Mouse (Mus musculus) midbrain, embryonic 14.5 days (tissue): ENCODE measurements around the gene Tmem132c. TPM values are rescaled to one million over a fixed set of nuclear protein-coding genes. Genes with fewer than 3 reads are reported as not detected.
A peak's percentile ranks its signal among the peaks of the same experiment; 100 is the strongest.

ENCODE experiments used
- ATAC-seq: fragments of 200-750 bp; cut with Nextera tagmentation; 2 replicates; pipeline ENCODE4 v1.8.0; 2017; ENCODE audit warnings: moderate number of reproducible peaks, moderate library complexity; ENCODE audit not compliant: low FRiP score, low TSS enrichment
- DNase-seq: peaks from one replicate; pipeline ENCODE4 v3.0.0-alpha.2; 2015
- H3K27ac ChIP-seq: fragments of 300-500 bp; sonication (generic); replicated peaks from 2 replicates; pipeline ENCODE4 v1.5.1; 2014; ENCODE audit warnings: mild to moderate bottlenecking, low read depth, low read length, moderate library complexity
- H3K27me3 ChIP-seq: fragments of 300-500 bp; sonication (generic); 2 replicates; pipeline ENCODE4 v1.6.1; 2014; ENCODE audit warnings: low read length, control low read depth, mixed read lengths; ENCODE audit not compliant: control insufficient read depth, insufficient read depth
- H3K36me3 ChIP-seq: fragments of 300-500 bp; sonication (generic); 2 replicates; pipeline ENCODE4 v1.6.1; 2014; ENCODE audit warnings: low read length, control low read depth; ENCODE audit not compliant: control insufficient read depth, insufficient read depth
- H3K4me1 ChIP-seq: fragments of 300-500 bp; sonication (generic); 2 replicates; pipeline ENCODE4 v1.6.1; 2014; ENCODE audit warnings: mild to moderate bottlenecking, antibody characterized with exemption, low read length, control low read depth; ENCODE audit not compliant: control insufficient read depth, insufficient read depth
- H3K4me2 ChIP-seq: fragments of 300-500 bp; sonication (generic); 2 replicates; pipeline ENCODE4 v1.6.1; 2014; ENCODE audit warnings: mild to moderate bottlenecking, low read length, moderate library complexity
- H3K4me3 ChIP-seq: fragments of 300-500 bp; sonication (generic); replicated peaks from 2 replicates; pipeline ENCODE4 v1.5.1; 2014; ENCODE audit warnings: low read depth, low read length
- H3K9ac ChIP-seq: fragments of 300-500 bp; sonication (generic); replicated peaks from 2 replicates; pipeline ENCODE4 v1.6.1; 2014; ENCODE audit warnings: mild to moderate bottlenecking, low read length, moderate library complexity
- H3K9me3 ChIP-seq: fragments of 300-500 bp; sonication (generic); 2 replicates; pipeline ENCODE4 v1.6.1; 2016; ENCODE audit warnings: low read length, control low read depth, mixed read lengths; ENCODE audit not compliant: control insufficient read depth
- WGBS: fragments of 180-500 bp; shearing (Covaris S2); extraction: QIAGEN DNeasy Blood & Tissue Kit; methylation state at CpG from one replicate; pipeline ENCODE4 v1.1.7; 2014; 5-methylcytosine and 5-hydroxymethylcytosine counted together
- polyA plus RNA-seq: library from polyadenylated mRNA; unstranded; fragments of >200 nt; fragmentation: Nextera tagmentation; extraction: Ambion mirVana; gene quantifications from 2 replicates; pipeline ENCODE4 v1.2.1, GENCODE M21; 2014

The Tmem132c gene
- polyA plus RNA-seq, 1 experiment from 2014 or later, result 16.2 TPM

DNA sequence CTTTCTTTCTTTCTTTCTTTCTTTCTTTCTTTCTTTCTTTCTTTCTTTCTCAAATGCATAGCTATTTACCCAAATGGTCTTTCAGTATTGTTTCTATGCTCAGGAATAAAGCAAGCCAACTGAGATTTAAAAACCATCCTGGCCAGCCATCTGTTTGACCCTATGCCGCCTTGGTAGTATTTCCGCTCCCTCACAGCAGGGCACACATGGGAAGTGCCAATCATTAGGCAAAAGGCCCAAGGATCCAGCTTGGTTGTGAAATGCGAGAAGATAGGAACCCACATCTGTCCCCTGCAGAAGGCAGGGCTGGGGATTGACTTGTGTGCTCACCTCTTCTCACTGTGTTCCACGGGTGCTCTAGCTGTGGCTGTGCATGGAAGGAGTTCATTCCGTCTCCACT lies 64.1 kb downstream of the Tmem132c start:
- no peaks in the 10 kb centered on the region for H3K36me3 ChIP-seq
- no peak for ATAC-seq
- no peak overlapping the region for H3K9ac ChIP-seq
- no peak overlapping the region for H3K4me3 ChIP-seq
- H3K9me3 ChIP-seq, result no peaks in the 10 kb centered on the region
- peaks cover 3% of the 10 kb centered on the region; the same call in 1 of the 2 replicates for H3K4me1 ChIP-seq
- 42% methylated on average over 5 of the region's 5 CpGs for WGBS
- no peaks in the 10 kb centered on the region for H3K27me3 ChIP-seq
- no peak for DNase-seq
- no peak overlapping the region for H3K4me2 ChIP-seq
- H3K27ac ChIP-seq, result no peak overlapping the region

DNA sequence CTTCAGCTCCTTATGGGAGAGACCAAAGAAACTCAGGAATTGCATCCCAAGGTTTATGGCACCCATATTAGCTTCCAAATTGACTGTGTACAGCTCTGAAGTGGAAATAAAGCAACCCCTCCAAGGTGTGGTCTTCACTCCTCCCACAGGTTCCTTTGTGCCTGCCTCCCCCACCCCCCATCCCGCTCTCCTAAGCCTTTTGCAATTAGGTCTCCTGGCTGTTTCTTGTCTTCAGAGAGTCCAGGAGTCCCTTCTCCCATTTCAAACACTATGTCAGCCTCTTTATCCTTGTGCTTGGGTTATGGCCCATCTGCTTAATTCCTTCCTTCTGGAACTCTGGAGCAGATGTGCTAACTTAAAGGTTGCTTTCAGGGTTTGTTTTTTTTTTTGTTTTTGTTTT lies 65.1 kb downstream of the Tmem132c start:
- no peaks in the 10 kb centered on the region for H3K27me3 ChIP-seq
- WGBS, result 40% methylated on average over 1 of the region's 1 CpGs
- H3K9me3 ChIP-seq, result no peaks in the 10 kb centered on the region
- no peak overlapping the region for H3K4me3 ChIP-seq
- H3K4me1 ChIP-seq, result no peaks in the 10 kb centered on the region
- DNase-seq (no peak), ATAC-seq (no peak)
- no peaks in the 10 kb centered on the region for H3K36me3 ChIP-seq
- no peak overlapping the region for H3K27ac ChIP-seq
- H3K4me2 ChIP-seq, result no peak overlapping the region
- H3K9ac ChIP-seq, result no peak overlapping the region

DNA sequence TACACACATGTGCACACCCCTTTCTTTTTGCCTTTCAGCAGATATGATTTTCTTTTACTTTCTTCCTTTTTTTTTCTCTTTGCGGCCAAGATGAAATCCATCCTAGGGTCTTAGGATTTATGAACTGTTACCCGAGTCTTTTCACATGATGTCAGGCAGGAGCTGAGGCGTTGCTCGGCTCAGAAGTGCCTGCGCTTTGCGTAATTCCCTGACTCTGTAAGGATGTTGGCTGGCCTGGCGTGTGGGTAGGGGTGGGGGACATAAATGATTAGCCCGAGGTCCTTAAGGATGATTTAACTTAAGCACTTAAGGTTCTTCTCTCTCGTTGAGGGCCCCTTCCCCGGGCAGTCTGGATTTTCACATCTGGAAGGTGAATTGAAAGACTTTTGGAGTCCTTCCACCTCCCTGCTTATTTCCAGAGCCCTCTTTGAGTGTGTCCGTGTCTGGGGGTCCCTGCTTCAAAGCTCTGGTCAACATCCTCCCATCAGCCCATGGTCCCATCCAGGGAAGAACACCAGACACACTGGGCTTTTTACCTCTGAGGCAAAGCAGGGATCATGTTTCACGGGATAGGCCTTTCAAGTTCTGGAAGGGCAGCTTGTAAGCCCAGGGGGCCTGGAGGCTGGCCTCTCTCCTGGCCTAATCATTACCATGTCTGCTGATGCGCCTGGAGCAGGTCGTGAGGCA lies 68.9 kb downstream of the Tmem132c start:
- ATAC-seq, result no peak
- Histone ChIP-seq H3K4me3 (no peak overlapping the region), H3K4me1 (no peaks in the 10 kb centered on the region), H3K4me2 (no peak overlapping the region), H3K36me3 (no peaks in the 10 kb centered on the region), H3K9me3 (no peaks in the 10 kb centered on the region), H3K27ac (no peak overlapping the region), H3K27me3 (no peaks in the 10 kb centered on the region), H3K9ac (no peak overlapping the region)
- 52% methylated on average over 14 of the region's 14 CpGs for WGBS
- no peak for DNase-seq

DNA sequence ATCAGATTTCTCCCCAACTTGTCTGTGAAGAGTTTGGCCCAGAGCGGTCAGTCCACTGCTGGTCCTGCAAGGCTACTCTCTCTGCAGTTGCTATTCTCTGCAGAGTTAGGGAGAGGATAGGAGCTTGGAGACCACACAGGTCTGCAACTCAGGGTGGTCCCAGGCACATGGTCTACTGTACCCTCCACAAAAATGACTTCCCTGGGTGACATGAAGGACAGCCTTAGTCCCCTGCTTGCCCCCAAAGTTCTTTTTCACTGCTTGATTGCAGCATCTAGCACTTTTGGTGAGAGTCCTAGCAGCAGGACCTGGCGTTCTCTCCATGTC lies 69.4 kb downstream of the Tmem132c start:
- Histone ChIP-seq H3K36me3 (no peaks in the 10 kb centered on the region), H3K4me1 (no peaks in the 10 kb centered on the region), H3K9me3 (no peaks in the 10 kb centered on the region), H3K4me2 (no peak overlapping the region), H3K4me3 (no peak overlapping the region), H3K27ac (no peak overlapping the region), H3K9ac (no peak overlapping the region), H3K27me3 (no peaks in the 10 kb centered on the region)
- WGBS, result 76% methylated on average over 2 of the region's 2 CpGs
- ATAC-seq (no peak), DNase-seq (no peak)

DNA sequence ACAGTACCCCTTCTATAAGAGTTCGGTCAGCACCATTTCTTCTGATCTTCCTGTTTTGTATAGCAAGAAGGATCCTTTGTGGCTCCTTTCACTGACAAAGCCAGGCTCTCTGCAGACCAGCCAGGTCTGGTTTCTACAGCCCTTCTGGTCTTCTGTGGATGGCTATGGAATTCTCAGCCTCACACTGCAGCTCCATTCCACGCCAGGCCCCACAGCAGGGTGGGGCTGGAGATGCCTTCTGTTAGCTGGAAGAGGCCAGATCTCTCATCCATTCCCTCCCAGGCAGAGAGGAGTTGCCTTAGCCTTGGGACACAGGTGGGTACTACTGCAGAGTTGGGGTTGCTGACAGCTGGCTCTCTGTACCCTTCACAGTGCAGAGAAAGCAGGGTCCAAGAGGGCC lies 72.0 kb downstream of the Tmem132c start:
- Histone ChIP-seq H3K4me3 (no peak overlapping the region), H3K4me1 (no peaks in the 10 kb centered on the region), H3K4me2 (no peak overlapping the region), H3K36me3 (no peaks in the 10 kb centered on the region), H3K27me3 (no peaks in the 10 kb centered on the region), H3K27ac (no peak overlapping the region), H3K9ac (no peak overlapping the region), H3K9me3 (no peaks in the 10 kb centered on the region)
- WGBS, result 92% methylated on average over 2 of the region's 2 CpGs
- DNase-seq (no peak), ATAC-seq (no peak)

DNA sequence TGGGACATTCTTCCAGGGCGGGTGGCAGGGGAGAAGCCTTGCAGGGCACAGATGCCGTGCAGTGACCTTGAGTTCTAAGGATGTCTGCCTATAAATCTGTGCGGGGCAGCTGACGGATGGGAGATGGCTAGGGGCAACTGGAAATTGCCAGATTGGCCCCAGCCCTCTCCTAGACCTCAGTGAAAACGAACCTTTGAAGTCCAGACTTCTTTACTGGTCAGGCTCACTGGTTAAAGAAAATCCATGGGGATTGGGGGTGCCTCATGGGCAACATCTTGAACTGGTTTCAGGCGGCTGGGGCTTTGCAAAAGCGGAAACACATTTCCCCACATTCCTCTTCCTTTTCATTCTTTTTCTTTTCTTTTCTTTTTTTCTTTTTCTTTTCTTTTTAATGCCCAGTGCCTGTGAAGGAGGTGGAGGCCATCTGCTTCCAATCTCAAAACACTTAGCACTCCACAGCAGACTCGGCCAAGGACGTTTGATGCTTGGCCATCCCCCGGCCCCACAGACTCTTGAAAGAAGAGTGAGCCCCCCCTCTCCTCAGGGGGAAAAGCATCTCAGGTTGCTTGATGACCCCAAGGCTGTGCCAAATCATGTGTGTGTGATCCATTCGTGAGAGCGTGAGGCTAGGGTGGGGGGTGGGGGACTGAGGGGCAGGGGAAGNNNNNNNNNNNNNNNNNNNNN lies 77.6 kb downstream of the Tmem132c start:
- no peaks in the 10 kb centered on the region for H3K9me3 ChIP-seq
- no peaks in the 10 kb centered on the region for H3K36me3 ChIP-seq
- WGBS, result 30% methylated on average over 12 of the region's 12 CpGs
- peaks cover 20% of the 10 kb centered on the region for H3K4me1 ChIP-seq
- no peak for ATAC-seq
- H3K4me2 ChIP-seq, result no peak overlapping the region
- H3K4me3 ChIP-seq, result no peak overlapping the region
- no peak overlapping the region for H3K9ac ChIP-seq
- H3K27ac ChIP-seq, result no peak overlapping the region
- no peaks in the 10 kb centered on the region for H3K27me3 ChIP-seq
- DNase-seq, result no peak

DNA sequence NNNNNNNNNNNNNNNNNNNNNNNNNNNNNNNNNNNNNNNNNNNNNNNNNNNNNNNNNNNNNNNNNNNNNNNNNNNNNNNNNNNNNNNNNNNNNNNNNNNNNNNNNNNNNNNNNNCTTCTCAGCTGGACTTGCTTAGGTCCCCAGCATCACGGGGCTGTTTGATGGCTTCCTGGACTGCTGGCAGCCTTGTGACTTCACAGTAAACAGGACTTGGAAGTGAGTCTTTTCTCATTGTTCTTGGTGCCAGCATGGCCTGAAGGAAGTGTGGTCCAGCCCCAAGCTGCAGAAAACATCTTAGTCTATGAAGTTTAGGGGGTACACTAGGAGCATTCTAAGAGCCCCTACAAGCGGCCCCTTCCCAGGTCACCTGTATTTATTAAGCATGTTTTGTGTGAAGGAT lies 83.0 kb downstream of the Tmem132c start:
- no peaks in the 10 kb centered on the region for H3K36me3 ChIP-seq
- H3K27ac ChIP-seq, result peak overlapping the region; percentile 83
- H3K4me3 ChIP-seq, result no peak overlapping the region
- H3K4me1 ChIP-seq, result peaks cover 12% of the 10 kb centered on the region
- no peaks in the 10 kb centered on the region for H3K9me3 ChIP-seq
- H3K9ac ChIP-seq, result no peak overlapping the region
- H3K27me3 ChIP-seq, result no peaks in the 10 kb centered on the region
- H3K4me2 ChIP-seq, result no peak overlapping the region; the same call in 1 of the 2 replicates
- DNase-seq (no peak), ATAC-seq (no peak)
- WGBS, result 34% methylated on average over 2 of the region's 2 CpGs

DNA sequence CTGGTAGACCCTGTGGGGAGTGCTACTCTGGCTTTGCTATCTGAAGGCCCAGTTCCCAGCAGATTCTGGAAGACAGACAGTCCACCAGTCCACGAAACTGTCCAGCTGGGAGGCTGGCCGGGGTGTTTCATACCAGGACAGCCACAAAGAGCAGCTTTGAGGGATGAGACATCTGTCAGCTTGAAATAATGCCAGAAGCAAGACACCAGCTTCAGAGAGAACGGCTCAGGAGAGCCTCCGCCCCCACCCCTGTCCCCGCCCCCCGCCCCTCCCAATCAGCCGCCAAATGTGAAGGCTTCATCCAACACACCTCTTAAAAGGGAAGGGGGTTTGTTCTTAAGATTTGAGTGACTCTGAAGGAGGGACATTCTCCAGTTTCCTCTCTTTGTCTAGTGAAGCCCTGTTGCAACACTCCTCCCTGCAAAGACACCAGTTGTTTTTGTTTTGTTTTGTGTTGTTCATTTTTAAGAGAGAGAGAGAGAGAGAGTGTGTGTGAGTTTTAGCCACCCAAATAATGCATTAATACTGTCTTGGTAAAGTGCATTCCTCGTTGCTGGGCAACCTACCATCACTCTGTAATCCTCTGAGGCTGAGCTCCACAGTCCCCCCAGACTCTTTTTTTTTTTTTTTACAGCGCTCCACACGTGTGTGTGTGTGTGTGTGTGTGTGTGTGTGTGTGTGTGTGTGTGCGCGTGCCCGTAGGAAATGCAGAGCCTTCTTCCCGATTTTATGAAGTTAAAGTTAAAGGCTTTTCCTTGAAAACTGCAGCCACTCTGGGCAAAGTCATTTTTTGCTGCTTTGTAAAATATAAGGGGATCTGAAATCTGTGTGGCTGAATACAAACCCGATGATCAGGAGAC lies 94.7 kb downstream of the Tmem132c start:
- DNase-seq (peak; percentile 78), ATAC-seq (peak; percentile 66; the same call in 1 of the 2 replicates)
- Histone ChIP-seq H3K4me3 (no peak overlapping the region), H3K27ac (peak overlapping the region; percentile 37), H3K4me1 (peaks cover 36% of the 10 kb centered on the region), H3K9ac (no peak overlapping the region), H3K36me3 (no peaks in the 10 kb centered on the region), H3K4me2 (peak overlapping the region; percentile 41), H3K9me3 (no peaks in the 10 kb centered on the region), H3K27me3 (no peaks in the 10 kb centered on the region)
- WGBS, result 1% methylated on average over 15 of the region's 15 CpGs
